Mouse (Mus musculus): Measurements from ENCODE around the gene Ogfrl1. TPM values are rescaled to one million over a fixed set of nuclear protein-coding genes. Genes with fewer than 3 reads are reported as not detected.
"Not testable (repeated sequence)": the region's sequence is repeated elsewhere in the genome, so short reads cannot be mapped to it uniquely, and the experiment has no call there.

Ogfrl1 gene
- total and polyA plus RNA-seq, 2 experiments from 2014 or later, result 19.6 to 27.5 TPM

GRCm38 (mm10) chr1:23411533-23411932 is 14.0 kb upstream of the Ogfrl1 start:
- H3K27me3 ChIP-seq (ENCODE audit: insufficient read depth, low read length), result no peaks in the 10 kb centered on the region
- H3K4me3 ChIP-seq (ENCODE audit: low read depth, low read length), result no peak overlapping the region
- no peak overlapping the region for H3K4me2 ChIP-seq (ENCODE audit: low read depth)
- no peak for ATAC-seq
- 90% methylated on average over 5 of the region's 5 CpGs for WGBS
- no peaks in the 10 kb centered on the region for H3K9me3 ChIP-seq (ENCODE audit: low read length)
- DNase-seq, result no peak
- H3K36me3 ChIP-seq (ENCODE audit: insufficient read depth), result no peaks in the 10 kb centered on the region
- H3K27ac ChIP-seq (ENCODE audit: low read depth, low read length), result no peak overlapping the region
- TF ChIP-seq CTCF (IDR thresholded peaks at IDR 0.05; ENCODE audit: low read depth), result no peak
- no peak overlapping the region for H3K9ac ChIP-seq
- no peaks in the 10 kb centered on the region for H3K4me1 ChIP-seq (ENCODE audit: insufficient read depth)

GRCm38 (mm10) chr1:23409960-23410359 is 12.4 kb upstream of the Ogfrl1 start:
- WGBS, result 92% methylated on average over 2 of the region's 2 CpGs
- Histone ChIP-seq H3K4me3 (ENCODE audit: low read depth, low read length) (no peak overlapping the region), H3K27ac (ENCODE audit: low read depth, low read length) (no peak overlapping the region), H3K9me3 (ENCODE audit: low read length) (no peaks in the 10 kb centered on the region), H3K36me3 (ENCODE audit: insufficient read depth) (no peaks in the 10 kb centered on the region), H3K4me1 (ENCODE audit: insufficient read depth) (no peaks in the 10 kb centered on the region), H3K27me3 (ENCODE audit: insufficient read depth, low read length) (no peaks in the 10 kb centered on the region), H3K4me2 (ENCODE audit: low read depth) (no peak overlapping the region), H3K9ac (no peak overlapping the region)
- no peak for DNase-seq
- no peak for TF ChIP-seq CTCF (IDR thresholded peaks at IDR 0.05; ENCODE audit: low read depth)
- ATAC-seq, result no peak

- 93% methylated on average over 3 of the region's 3 CpGs for WGBS
- H3K27ac ChIP-seq (ENCODE audit: low read depth, low read length), result no peak overlapping the region
- ATAC-seq (no peak), DNase-seq (no peak)
- H3K4me2 ChIP-seq (ENCODE audit: low read depth), result no peak overlapping the region
- no peak overlapping the region for H3K4me3 ChIP-seq (ENCODE audit: low read depth, low read length)
- TF ChIP-seq CTCF (IDR thresholded peaks at IDR 0.05; ENCODE audit: low read depth), result no peak
- H3K9ac ChIP-seq, result no peak overlapping the region
- no peaks in the 10 kb centered on the region for H3K27me3 ChIP-seq (ENCODE audit: insufficient read depth, low read length)
- H3K4me1 ChIP-seq (ENCODE audit: insufficient read depth), result no peaks in the 10 kb centered on the region
- H3K36me3 ChIP-seq (ENCODE audit: insufficient read depth), result no peaks in the 10 kb centered on the region
- no peaks in the 10 kb centered on the region for H3K9me3 ChIP-seq (ENCODE audit: low read length)
These were observed 4.8 kb upstream of the Ogfrl1 start for GRCm38 (mm10) chr1:23402401-23402800.

GRCm38 (mm10) chr1:23399552-23399951 is 2.0 kb upstream of the Ogfrl1 start:
- no peak overlapping the region for H3K4me3 ChIP-seq (ENCODE audit: low read depth, low read length)
- no peak overlapping the region for H3K9ac ChIP-seq
- no peak for TF ChIP-seq CTCF (IDR thresholded peaks at IDR 0.05; ENCODE audit: low read depth)
- H3K27me3 ChIP-seq (ENCODE audit: insufficient read depth, low read length), result no peaks in the 10 kb centered on the region
- DNase-seq (no peak), ATAC-seq (no peak)
- H3K4me2 ChIP-seq (ENCODE audit: low read depth), result no peak overlapping the region
- no peaks in the 10 kb centered on the region for H3K9me3 ChIP-seq (ENCODE audit: low read length)
- H3K4me1 ChIP-seq (ENCODE audit: insufficient read depth), result no peaks in the 10 kb centered on the region
- no peaks in the 10 kb centered on the region for H3K36me3 ChIP-seq (ENCODE audit: insufficient read depth)
- WGBS, result 77% methylated on average over 1 of the region's 1 CpGs
- no peak overlapping the region for H3K27ac ChIP-seq (ENCODE audit: low read depth, low read length)

GRCm38 (mm10) chr1:23394356-23394755 is 3.2 kb downstream of the Ogfrl1 start:
- not testable (repeated sequence) for H3K4me2 ChIP-seq (ENCODE audit: low read depth); H3K9me3 ChIP-seq (ENCODE audit: low read length); H3K4me3 ChIP-seq (ENCODE audit: low read depth, low read length); DNase-seq; H3K9ac ChIP-seq; H3K27ac ChIP-seq (ENCODE audit: low read depth, low read length); H3K36me3 ChIP-seq (ENCODE audit: insufficient read depth); ATAC-seq; H3K4me1 ChIP-seq (ENCODE audit: insufficient read depth); H3K27me3 ChIP-seq (ENCODE audit: insufficient read depth, low read length)
- 71% methylated on average over 2 of the region's 2 CpGs for WGBS

- WGBS, result 89% methylated on average over 7 of the region's 7 CpGs
These were observed 5.8 kb downstream of the Ogfrl1 start for GRCm38 (mm10) chr1:23391744-23392143.

GRCm38 (mm10) chr1:23384326-23384725 is 13.2 kb downstream of the Ogfrl1 start:
- Histone ChIP-seq H3K27ac (ENCODE audit: low read depth, low read length) (no peak overlapping the region), H3K27me3 (ENCODE audit: insufficient read depth, low read length) (no peaks in the 10 kb centered on the region), H3K4me1 (ENCODE audit: insufficient read depth) (peaks cover 12% of the 10 kb centered on the region), H3K4me3 (ENCODE audit: low read depth, low read length) (no peak overlapping the region), H3K36me3 (ENCODE audit: insufficient read depth) (no peaks in the 10 kb centered on the region), H3K4me2 (ENCODE audit: low read depth) (no peak overlapping the region), H3K9me3 (ENCODE audit: low read length) (no peaks in the 10 kb centered on the region), H3K9ac (no peak overlapping the region)
- WGBS, result 83% methylated on average over 6 of the region's 6 CpGs
- no peak for DNase-seq
- ATAC-seq, result no peak
- TF ChIP-seq CTCF (IDR thresholded peaks at IDR 0.05; ENCODE audit: low read depth), result no peak

More at GRCm38 (mm10) chr1:23391744-23392143, 5.8 kb downstream of the Ogfrl1 start:
- ATAC-seq, result no peak
- Histone ChIP-seq H3K4me3 (ENCODE audit: low read depth, low read length) (no peak overlapping the region), H3K36me3 (ENCODE audit: insufficient read depth) (no peaks in the 10 kb centered on the region), H3K4me2 (ENCODE audit: low read depth) (no peak overlapping the region), H3K9me3 (ENCODE audit: low read length) (no peaks in the 10 kb centered on the region), H3K9ac (no peak overlapping the region), H3K4me1 (ENCODE audit: insufficient read depth) (no peaks in the 10 kb centered on the region), H3K27me3 (ENCODE audit: insufficient read depth, low read length) (no peaks in the 10 kb centered on the region), H3K27ac (ENCODE audit: low read depth, low read length) (no peak overlapping the region)
- no peak for DNase-seq
- no peak for TF ChIP-seq CTCF (IDR thresholded peaks at IDR 0.05; ENCODE audit: low read depth)

Data from forebrain, postnatal 0 days (tissue).